ENCODE assay signal across 13 mouse cellular contexts in genomic region chr2:7241523-7241941, GRCm38 (mm10).
A peak's percentile ranks its signal among the peaks of the same experiment; 100 is the strongest.
DNase-seq lines count a peak whose midpoint lies in the region; ATAC-seq lines count a peak whose summit lies in the region.
"Had no signal": no experiment of that assay in that cellular context is flagged by ENCODE, and none has a peak within 500 bp of the region (broad histone marks: within the 10 kb centered on the region; RNA-seq: fewer than 3 reads in every experiment).

No protein-coding gene starts in this region.

- peak; percentile 71 for ATAC-seq in frontal cortex, adult (ENCODE audit: low TSS enrichment)
- ATAC-seq: liver, embryonic 12.5 days; midbrain, embryonic 13.5 days had no signal

- H3K27ac ChIP-seq in brown adipose tissue, adult 24 weeks (replicated peaks; ENCODE audit: low read depth, low read length), result peak overlapping the region; percentile 75
- H3K27ac ChIP-seq: embryonic facial prominence, embryonic 12.5 days; hindbrain, embryonic 13.5 days; kidney, postnatal 0 days; liver, embryonic 12.5 days; midbrain, embryonic 13.5 days had no signal

- no peak for DNase-seq in frontal cortex, postnatal 25 days (ENCODE audit: low spot score in 2 of 2)
- DNase-seq in layer of hippocampus, adult 9-11 months, result peak; percentile 68
- no peak for DNase-seq in layer of hippocampus, postnatal 36 days
- peak; percentile 12 for DNase-seq in lung, postnatal 14 days
- DNase-seq in spleen, postnatal 4 days (ENCODE audit: low spot score in 2 of 2), result no peak
- DNase-seq: cerebellum, adult 8-10 months had no signal

- H3K4me1 ChIP-seq in brown adipose tissue, adult 24 weeks (ENCODE audit: control insufficient read depth, insufficient read depth, insufficient read length, low read length), result peaks cover 6% of the 10 kb centered on the region
- H3K4me1 ChIP-seq: liver, embryonic 12.5 days had no signal

- no peak overlapping the region for H3K4me3 ChIP-seq in brown adipose tissue, adult 24 weeks (ENCODE audit: insufficient read depth, low read depth, low read length)
- H3K4me3 ChIP-seq: embryonic facial prominence, embryonic 12.5 days; hindbrain, embryonic 13.5 days; liver, embryonic 12.5 days; midbrain, embryonic 13.5 days had no signal

Comparison
In these comparisons a context has a peak if more than half of its experiments do, and no peak if none do; other contexts are left out.
1. DNase-seq: peak in layer of hippocampus, adult 9-11 months (single experiment) and lung, postnatal 14 days (single experiment); none in frontal cortex, postnatal 25 days (0 of 2), layer of hippocampus, postnatal 36 days (0 of 2) and spleen, postnatal 4 days (0 of 2).